Mouse (Mus musculus) bone marrow macrophage, adult 2 months (primary cell): ENCODE results near the gene Cacng8.

Experiments used
- CTCF ChIP-seq: IDR thresholded peaks from 2 replicates; pipeline ENCODE4 v1.5.1; 2012; ENCODE audit warnings: low read depth, mild to moderate bottlenecking, low read length, moderate library complexity
- POLR2A ChIP-seq: IDR thresholded peaks from 2 replicates; pipeline ENCODE4 v1.6.1; 2012; ENCODE audit warnings: mild to moderate bottlenecking, low read depth, low read length, borderline replicate concordance

- TF ChIP-seq CTCF (no peak), POLR2A (no peak)
Observed at GRCm38 (mm10) chr7:3390413-3391080, at the start of gene Cacng8.
